Mouse (Mus musculus): ENCODE measurements around the gene Tmem132d. TPM values are rescaled to one million over a fixed set of nuclear protein-coding genes. Genes with fewer than 3 reads are reported as not detected.

Gene Tmem132d
- total RNA-seq, 1 experiment, result 2.5 TPM

GRCm38 (mm10) chr5:128119171-128119570 is 313.7 kb downstream of the Tmem132d start:
- Histone ChIP-seq H3K4me3 (ENCODE audit: insufficient read depth in 1 of 2, low read depth in 1 of 2, low read length in 2 of 2, poor library complexity in 1 of 2, severe bottlenecking in 1 of 2) (no peak overlapping the region), H3K9me3 (ENCODE audit: control insufficient read depth, insufficient read depth, low read depth, low read length) (no peaks in the 10 kb centered on the region), H3K4me1 (ENCODE audit: control insufficient read depth in 2 of 2, insufficient read depth in 2 of 2, low read length in 2 of 2, poor library complexity in 1 of 2) (no peaks in the 10 kb centered on the region), H3K36me3 (ENCODE audit: control insufficient read depth, insufficient read depth, low read length, poor library complexity, severe bottlenecking) (no peaks in the 10 kb centered on the region), H3K27ac (ENCODE audit: insufficient read depth, low read depth, low read length, poor library complexity, severe bottlenecking) (no peak overlapping the region), H3K9ac (ENCODE audit: insufficient read depth, low read depth, low read length, poor library complexity, severe bottlenecking) (no peak overlapping the region)
- in situ Hi-C loops (cut with MboI; ENCODE audit: low sequenced_read_pairs in 2 of 2, unreplicated experiment in 2 of 2), result loop anchor here in 1 of 2 experiments (25.0 kb wide), 1 partner anchor 93 kb away; no protein-coding TSS in a partner anchor
- DNase-seq (ENCODE audit: low read depth, low spot score), result no peak
- TF ChIP-seq ZC3H11A (IDR thresholded peaks at IDR 0.05; ENCODE audit: borderline replicate concordance, low read depth, low read length) (no peak), CHD2 (IDR thresholded peaks at IDR 0.05; ENCODE audit: low read depth, low read length) (no peak), MAFK (IDR thresholded peaks at IDR 0.05; ENCODE audit: insufficient read depth, low read depth, low read length) (no peak)

GRCm38 (mm10) chr5:128113107-128113506 is 319.8 kb downstream of the Tmem132d start:
- no peaks in the 10 kb centered on the region for H3K36me3 ChIP-seq (ENCODE audit: control insufficient read depth, insufficient read depth, low read length, poor library complexity, severe bottlenecking)
- H3K4me1 ChIP-seq (ENCODE audit: control insufficient read depth in 2 of 2, insufficient read depth in 2 of 2, low read length in 2 of 2, poor library complexity in 1 of 2), result no peaks in the 10 kb centered on the region
- DNase-seq (ENCODE audit: low read depth, low spot score), result no peak
- no peak overlapping the region for H3K9ac ChIP-seq (ENCODE audit: insufficient read depth, low read depth, low read length, poor library complexity, severe bottlenecking)
- H3K4me3 ChIP-seq (ENCODE audit: insufficient read depth in 1 of 2, low read depth in 1 of 2, low read length in 2 of 2, poor library complexity in 1 of 2, severe bottlenecking in 1 of 2), result no peak overlapping the region
- no peak overlapping the region for H3K27ac ChIP-seq (ENCODE audit: insufficient read depth, low read depth, low read length, poor library complexity, severe bottlenecking)
- TF ChIP-seq HCFC1 (IDR thresholded peaks at IDR 0.05; ENCODE audit: borderline replicate concordance, insufficient read depth, low read length) (no peak), CHD2 (IDR thresholded peaks at IDR 0.05; ENCODE audit: low read depth, low read length) (no peak), MAFK (IDR thresholded peaks at IDR 0.05; ENCODE audit: insufficient read depth, low read depth, low read length) (no peak), ZC3H11A (IDR thresholded peaks at IDR 0.05; ENCODE audit: borderline replicate concordance, low read depth, low read length) (no peak), ZNF384 (IDR thresholded peaks at IDR 0.05; ENCODE audit: low read depth, low read length) (no peak)
- H3K9me3 ChIP-seq (ENCODE audit: control insufficient read depth, insufficient read depth, low read depth, low read length), result no peaks in the 10 kb centered on the region
- in situ Hi-C loops (cut with MboI; ENCODE audit: low sequenced_read_pairs in 2 of 2, unreplicated experiment in 2 of 2), result loop anchor here in 1 of 2 experiments (25.0 kb wide), 1 partner anchor 99 kb away; no protein-coding TSS in a partner anchor

- in situ Hi-C loops (cut with MboI; ENCODE audit: low sequenced_read_pairs in 2 of 2, unreplicated experiment in 2 of 2), result loop anchor here in 1 of 2 experiments (25.0 kb wide), 1 partner anchor 100 kb away; no protein-coding TSS in a partner anchor
- no peaks in the 10 kb centered on the region for H3K36me3 ChIP-seq (ENCODE audit: control insufficient read depth, insufficient read depth, low read length, poor library complexity, severe bottlenecking)
- H3K4me1 ChIP-seq (ENCODE audit: control insufficient read depth in 2 of 2, insufficient read depth in 2 of 2, low read length in 2 of 2, poor library complexity in 1 of 2), result no peaks in the 10 kb centered on the region
- no peaks in the 10 kb centered on the region for H3K9me3 ChIP-seq (ENCODE audit: control insufficient read depth, insufficient read depth, low read depth, low read length)
- TF ChIP-seq ZNF384 (IDR thresholded peaks at IDR 0.05; ENCODE audit: low read depth, low read length) (no peak), HCFC1 (IDR thresholded peaks at IDR 0.05; ENCODE audit: borderline replicate concordance, insufficient read depth, low read length) (no peak), MAFK (IDR thresholded peaks at IDR 0.05; ENCODE audit: insufficient read depth, low read depth, low read length) (no peak)
- no peak overlapping the region for H3K27ac ChIP-seq (ENCODE audit: insufficient read depth, low read depth, low read length, poor library complexity, severe bottlenecking)
- H3K4me3 ChIP-seq (ENCODE audit: insufficient read depth in 1 of 2, low read depth in 1 of 2, low read length in 2 of 2, poor library complexity in 1 of 2, severe bottlenecking in 1 of 2), result no peak overlapping the region
- DNase-seq (ENCODE audit: low read depth, low spot score), result no peak
- no peak overlapping the region for H3K9ac ChIP-seq (ENCODE audit: insufficient read depth, low read depth, low read length, poor library complexity, severe bottlenecking)
Measured at GRCm38 (mm10) chr5:128112518-128112917, 320.4 kb downstream of the Tmem132d start.

DNA sequence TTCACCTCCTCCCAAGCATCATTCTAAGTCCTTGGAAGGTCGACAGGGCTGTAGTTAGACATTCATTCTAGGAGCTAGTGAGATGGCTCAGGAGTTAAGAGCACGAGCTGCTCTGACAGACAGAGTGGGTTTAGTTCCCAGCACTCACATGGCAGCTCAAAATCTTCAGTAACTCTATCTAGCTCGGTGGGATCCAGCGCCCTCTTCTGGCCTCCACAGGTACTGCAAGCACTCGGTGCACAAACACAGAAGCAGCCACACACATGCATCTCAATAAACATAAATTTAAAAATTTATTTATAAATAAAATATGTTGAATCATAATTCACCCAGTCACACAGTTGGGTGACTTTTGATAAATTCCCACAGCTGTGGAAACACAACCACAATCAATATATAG is 321.2 kb downstream of the Tmem132d start:
- no peak for TF ChIP-seq CHD2 (IDR thresholded peaks at IDR 0.05; ENCODE audit: low read depth, low read length)
- TF ChIP-seq MAFK (IDR thresholded peaks at IDR 0.05; ENCODE audit: insufficient read depth, low read depth, low read length), result no peak
- no peak for TF ChIP-seq ZC3H11A (IDR thresholded peaks at IDR 0.05; ENCODE audit: borderline replicate concordance, low read depth, low read length)
- TF ChIP-seq HCFC1 (IDR thresholded peaks at IDR 0.05; ENCODE audit: borderline replicate concordance, insufficient read depth, low read length), result no peak
- TF ChIP-seq ZNF384 (IDR thresholded peaks at IDR 0.05; ENCODE audit: low read depth, low read length), result no peak
- Histone ChIP-seq H3K27ac (ENCODE audit: insufficient read depth, low read depth, low read length, poor library complexity, severe bottlenecking) (no peak overlapping the region), H3K9ac (ENCODE audit: insufficient read depth, low read depth, low read length, poor library complexity, severe bottlenecking) (no peak overlapping the region), H3K36me3 (ENCODE audit: control insufficient read depth, insufficient read depth, low read length, poor library complexity, severe bottlenecking) (no peaks in the 10 kb centered on the region), H3K9me3 (ENCODE audit: control insufficient read depth, insufficient read depth, low read depth, low read length) (no peaks in the 10 kb centered on the region), H3K4me3 (ENCODE audit: insufficient read depth in 1 of 2, low read depth in 1 of 2, low read length in 2 of 2, poor library complexity in 1 of 2, severe bottlenecking in 1 of 2) (no peak overlapping the region), H3K4me1 (ENCODE audit: control insufficient read depth in 2 of 2, insufficient read depth in 2 of 2, low read length in 2 of 2, poor library complexity in 1 of 2) (no peaks in the 10 kb centered on the region)
- in situ Hi-C loops (cut with MboI; ENCODE audit: low sequenced_read_pairs in 2 of 2, unreplicated experiment in 2 of 2), result loop anchor here in 1 of 2 experiments (25.0 kb wide), 1 partner anchor 101 kb away; no protein-coding TSS in a partner anchor
- DNase-seq (ENCODE audit: low read depth, low spot score), result no peak

GRCm38 (mm10) chr5:128102556-128102955 is 330.3 kb downstream of the Tmem132d start:
- no peak for TF ChIP-seq CHD2 (IDR thresholded peaks at IDR 0.05; ENCODE audit: low read depth, low read length)
- no peak for TF ChIP-seq ZNF384 (IDR thresholded peaks at IDR 0.05; ENCODE audit: low read depth, low read length)
- no peak for TF ChIP-seq HCFC1 (IDR thresholded peaks at IDR 0.05; ENCODE audit: borderline replicate concordance, insufficient read depth, low read length)
- no peak for TF ChIP-seq ZC3H11A (IDR thresholded peaks at IDR 0.05; ENCODE audit: borderline replicate concordance, low read depth, low read length)
- no peak for TF ChIP-seq MAFK (IDR thresholded peaks at IDR 0.05; ENCODE audit: insufficient read depth, low read depth, low read length)
- H3K9ac ChIP-seq (ENCODE audit: insufficient read depth, low read depth, low read length, poor library complexity, severe bottlenecking), result no peak overlapping the region
- H3K36me3 ChIP-seq (ENCODE audit: control insufficient read depth, insufficient read depth, low read length, poor library complexity, severe bottlenecking), result no peaks in the 10 kb centered on the region
- in situ Hi-C loops (cut with MboI; ENCODE audit: low sequenced_read_pairs in 2 of 2, unreplicated experiment in 2 of 2), result loop anchor here in 1 of 2 experiments (25.0 kb wide), 1 partner anchor 110 kb away; no protein-coding TSS in a partner anchor
- H3K4me1 ChIP-seq (ENCODE audit: control insufficient read depth in 2 of 2, insufficient read depth in 2 of 2, low read length in 2 of 2, poor library complexity in 1 of 2), result no peaks in the 10 kb centered on the region
- H3K27ac ChIP-seq (ENCODE audit: insufficient read depth, low read depth, low read length, poor library complexity, severe bottlenecking), result no peak overlapping the region
- no peak for DNase-seq (ENCODE audit: low read depth, low spot score)
- no peak overlapping the region for H3K4me3 ChIP-seq (ENCODE audit: insufficient read depth in 1 of 2, low read depth in 1 of 2, low read length in 2 of 2, poor library complexity in 1 of 2, severe bottlenecking in 1 of 2)
- no peaks in the 10 kb centered on the region for H3K9me3 ChIP-seq (ENCODE audit: control insufficient read depth, insufficient read depth, low read depth, low read length)
